Mouse (Mus musculus) thymus, postnatal 25 days (tissue): Measurements from ENCODE around the gene Schip1.

Source experiments
- DNase-seq: peaks from one replicate; pipeline ENCODE4 v3.0.0; 2022

The Schip1 gene

GRCm38 (mm10) chr3:68130386-68130785 lies 65.8 kb downstream of the Schip1 start:
- no peak for DNase-seq

- no peak for DNase-seq
Observed at GRCm38 (mm10) chr3:68138833-68139627, 74.4 kb downstream of the Schip1 start.

GRCm38 (mm10) chr3:68150688-68151087 lies 86.1 kb downstream of the Schip1 start:
- no peak for DNase-seq

DNA sequence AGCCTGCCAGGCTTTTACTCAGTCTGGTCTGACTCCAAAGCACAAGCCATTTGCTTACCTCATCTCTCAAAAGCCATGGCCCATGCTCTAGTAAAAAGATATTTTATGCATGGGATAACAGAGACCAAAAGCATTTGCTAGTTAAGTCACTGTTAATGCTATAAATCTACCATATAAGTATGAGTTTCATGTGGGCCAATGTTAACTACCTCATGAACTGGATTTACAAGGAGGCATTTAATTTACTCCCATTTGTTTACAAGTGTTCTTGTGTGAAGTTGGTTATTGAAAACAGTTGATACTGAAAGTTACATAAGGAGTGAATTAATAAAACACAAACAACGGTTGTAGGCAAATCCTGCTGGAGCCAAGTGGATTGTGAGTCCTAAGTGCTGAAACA lies 95.6 kb downstream of the Schip1 start:
- DNase-seq: no peak

DNA sequence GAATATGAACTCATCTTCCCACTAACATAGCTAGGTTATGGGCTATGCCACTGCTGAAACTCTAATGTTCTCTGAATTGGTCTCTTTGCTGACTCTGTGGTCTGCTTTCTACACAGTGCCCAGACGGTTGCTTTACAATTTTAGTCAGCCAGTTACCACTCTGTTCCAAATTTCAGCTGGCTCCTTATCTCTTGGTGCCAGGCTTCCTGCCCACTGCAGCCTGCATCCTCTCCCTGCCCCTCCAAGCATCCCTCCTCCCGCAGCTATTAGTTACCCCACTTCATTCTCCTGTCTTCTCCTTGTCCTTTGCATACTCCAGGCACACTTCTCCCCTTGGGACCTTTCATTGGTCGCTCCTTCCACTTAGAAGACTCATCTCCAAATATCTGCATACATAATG lies 96.2 kb downstream of the Schip1 start:
- DNase-seq: no peak

- no peak for DNase-seq
Observed at GRCm38 (mm10) chr3:68178248-68178647, 113.6 kb downstream of the Schip1 start.

DNA sequence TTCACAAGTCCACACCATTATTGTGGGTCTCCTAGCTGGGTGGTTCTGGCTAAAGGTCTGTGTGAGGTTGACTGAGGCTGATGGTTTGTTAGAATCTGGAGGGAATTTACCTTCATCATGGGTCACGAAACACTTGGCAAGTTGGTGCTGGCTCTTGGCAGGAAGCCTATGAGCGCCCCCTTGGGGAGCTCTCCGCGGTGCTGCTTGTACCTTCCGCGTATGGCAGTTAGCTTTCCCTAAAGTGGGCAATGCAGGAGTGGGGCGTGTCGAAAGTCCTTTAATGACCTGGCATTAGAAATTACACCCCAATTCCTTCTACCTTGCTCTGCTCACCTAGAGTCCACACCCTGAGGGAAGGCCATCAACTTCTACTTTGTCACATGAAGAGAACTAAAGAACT lies 122.9 kb downstream of the Schip1 start:
- no peak for DNase-seq

- no peak for DNase-seq
Observed at GRCm38 (mm10) chr3:68189100-68189499, 124.5 kb downstream of the Schip1 start.

DNA sequence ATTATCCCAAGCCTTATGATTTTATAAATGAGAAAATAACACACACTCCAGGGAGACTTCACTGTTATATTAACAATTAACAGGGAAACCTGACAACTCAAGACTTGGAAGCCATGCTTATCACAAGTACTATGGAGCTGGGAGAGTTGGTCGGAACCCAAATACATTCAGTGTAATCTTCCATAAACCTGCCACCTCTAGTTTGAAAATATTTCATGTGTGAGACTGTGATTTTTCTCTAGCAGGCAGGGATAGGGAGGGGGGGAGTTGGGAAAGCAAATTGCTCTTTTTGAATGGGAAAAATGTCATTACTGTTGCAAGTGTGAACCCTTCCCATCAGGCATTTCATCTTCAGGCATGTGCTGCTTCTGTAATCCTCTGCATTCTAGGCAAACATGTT lies 132.3 kb downstream of the Schip1 start:
- no peak for DNase-seq

DNA sequence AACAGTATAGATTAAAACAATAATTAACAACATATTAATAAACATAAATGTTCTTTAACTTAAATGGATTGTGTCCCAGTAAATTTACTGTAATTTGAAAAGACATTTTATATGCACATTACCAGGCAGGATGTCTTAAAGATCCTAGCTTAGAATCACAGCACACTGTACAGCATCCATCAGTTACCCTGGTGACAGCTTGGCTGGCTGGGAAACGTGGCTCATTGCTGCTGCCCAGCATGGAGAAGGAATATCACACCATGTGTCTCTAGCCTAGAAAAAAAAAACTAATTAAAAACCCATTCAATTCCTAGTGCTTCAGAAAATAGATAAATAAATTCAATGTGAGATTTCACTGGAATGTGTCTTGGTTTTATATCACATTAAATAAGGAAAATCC lies 136.6 kb downstream of the Schip1 start:
- no peak for DNase-seq

DNA sequence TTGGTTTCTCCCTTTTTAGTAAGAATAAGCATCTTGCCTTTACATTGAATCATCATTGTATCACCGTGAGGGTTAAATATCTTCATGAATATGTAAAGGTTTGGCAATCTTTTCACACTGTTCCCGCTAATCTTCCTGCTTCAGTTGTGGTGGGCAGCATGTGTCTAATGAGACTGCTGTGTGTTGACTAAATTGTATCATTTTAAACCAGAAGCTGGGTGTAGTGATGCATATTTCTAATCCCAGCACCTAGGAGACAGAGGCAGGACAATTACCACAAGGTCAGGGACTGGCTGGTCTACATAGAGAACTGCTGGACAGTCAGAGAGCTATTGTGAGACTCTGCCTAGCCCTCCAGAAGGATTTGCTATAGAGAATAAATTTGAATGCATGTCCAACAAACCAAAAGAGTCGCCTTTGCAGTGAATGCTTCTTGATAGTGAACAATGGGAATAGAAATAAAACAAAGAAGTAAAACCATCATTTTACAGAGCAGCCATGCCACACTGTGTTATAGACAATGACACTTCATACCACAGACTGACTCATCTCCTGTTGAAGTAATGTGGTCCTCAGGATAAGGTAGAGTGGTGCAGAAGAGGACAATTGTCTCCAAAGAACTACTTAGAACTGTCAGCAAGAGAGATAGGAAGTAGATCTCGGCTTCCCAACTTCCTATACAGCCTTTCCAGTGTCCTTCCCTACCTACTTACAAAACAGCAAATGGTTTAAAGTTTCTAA lies 137.7 kb downstream of the Schip1 start:
- no peak for DNase-seq

GRCm38 (mm10) chr3:68203934-68204467 lies 139.4 kb downstream of the Schip1 start:
- DNase-seq: no peak

- no peak for DNase-seq
Observed at GRCm38 (mm10) chr3:68210422-68210821, 145.8 kb downstream of the Schip1 start.

DNA sequence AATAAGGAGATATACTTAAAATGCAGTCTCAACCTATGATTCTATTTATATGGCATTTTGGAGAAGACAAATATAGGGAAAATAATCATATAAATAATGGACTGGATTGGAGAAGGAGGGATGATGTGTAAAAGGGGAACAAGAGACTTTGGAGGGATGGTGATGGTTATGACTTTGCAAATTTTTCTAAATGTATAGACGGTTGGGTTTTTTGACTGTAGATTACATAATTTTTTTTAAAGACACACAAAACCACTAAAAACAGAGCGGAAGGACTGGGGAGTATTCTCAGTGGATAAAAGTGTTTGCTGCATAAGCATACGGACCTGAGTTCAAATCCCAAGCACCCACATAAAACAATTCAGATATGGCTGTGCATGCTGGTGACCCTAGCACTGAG lies 156.8 kb downstream of the Schip1 start:
- DNase-seq: no peak

DNA sequence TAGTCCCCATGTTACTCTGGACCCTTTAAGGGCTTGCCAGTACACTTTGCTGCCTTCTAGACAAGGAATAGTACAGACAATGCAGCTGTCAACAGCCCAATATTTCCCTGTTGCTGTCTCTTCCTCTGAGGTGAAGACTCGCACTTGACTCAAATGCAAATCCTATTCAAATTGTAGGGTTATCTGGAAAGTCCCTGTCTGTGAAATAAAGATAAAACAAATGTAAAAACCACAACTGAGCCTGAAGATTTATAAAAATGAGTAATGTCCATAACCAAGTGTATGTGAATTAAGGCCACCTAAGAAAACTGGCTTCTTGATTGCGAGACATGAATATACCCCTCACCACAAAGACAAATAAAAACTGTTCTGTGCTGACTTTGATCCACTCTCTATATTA lies 175.3 kb downstream of the Schip1 start:
- DNase-seq: no peak

DNA sequence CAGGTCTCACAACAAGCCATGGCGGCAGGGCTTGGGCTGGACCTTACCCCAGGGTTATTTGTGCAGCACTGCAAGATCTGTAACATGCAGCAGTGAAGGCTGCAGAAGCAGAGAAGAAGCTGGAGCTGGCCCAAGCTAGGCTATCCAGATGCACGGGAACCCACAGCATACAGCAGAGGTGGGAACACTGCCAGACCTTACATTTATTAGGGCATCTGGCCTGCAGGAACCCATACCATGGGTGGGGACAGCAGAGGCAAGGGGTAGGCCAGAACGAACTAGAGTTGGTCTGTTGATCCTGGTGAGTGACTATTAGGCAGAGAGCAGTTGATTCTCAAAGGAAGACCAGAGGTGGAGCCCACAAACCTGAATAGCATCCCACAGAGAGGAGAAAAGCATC lies 178.6 kb downstream of the Schip1 start:
- DNase-seq: no peak

DNA sequence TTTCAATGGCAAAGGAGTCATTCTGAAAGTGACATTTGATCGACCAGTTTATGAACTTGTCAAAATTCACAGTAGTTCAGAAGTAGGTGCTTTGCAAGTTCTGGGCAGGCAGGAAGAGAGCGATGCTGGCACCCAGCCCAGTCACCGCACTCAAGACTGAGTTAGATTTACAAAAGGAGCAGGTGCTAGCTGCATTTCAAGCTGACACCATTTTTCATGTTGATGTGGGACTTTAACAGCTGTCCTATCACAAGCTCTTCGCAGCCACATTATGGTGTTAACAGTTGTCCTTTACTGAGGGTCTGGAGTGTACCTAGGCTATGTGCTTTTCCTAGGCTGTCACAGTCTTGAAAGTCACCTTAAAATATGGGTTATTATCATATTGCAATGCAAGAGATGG lies 181.6 kb downstream of the Schip1 start:
- DNase-seq: no peak

DNA sequence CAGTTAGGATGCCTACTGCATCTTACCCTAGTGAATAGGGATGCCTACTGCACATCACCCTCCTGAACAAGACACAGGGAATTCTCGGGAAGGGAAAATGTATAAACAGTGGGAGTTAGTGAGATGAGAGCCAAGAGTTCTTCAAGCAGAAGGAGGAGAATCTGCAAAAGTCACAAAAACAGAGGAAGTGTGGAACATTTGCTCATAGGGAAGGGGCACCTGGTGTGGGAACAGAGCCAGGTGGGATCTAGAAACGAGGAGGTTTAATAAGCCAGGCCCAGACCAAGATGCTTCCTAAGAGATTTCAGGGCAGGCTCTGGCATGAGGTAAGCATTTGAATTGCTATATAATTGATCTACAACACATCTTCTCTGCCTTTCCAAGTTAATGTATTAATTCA lies 186.0 kb downstream of the Schip1 start:
- DNase-seq: no peak

DNA sequence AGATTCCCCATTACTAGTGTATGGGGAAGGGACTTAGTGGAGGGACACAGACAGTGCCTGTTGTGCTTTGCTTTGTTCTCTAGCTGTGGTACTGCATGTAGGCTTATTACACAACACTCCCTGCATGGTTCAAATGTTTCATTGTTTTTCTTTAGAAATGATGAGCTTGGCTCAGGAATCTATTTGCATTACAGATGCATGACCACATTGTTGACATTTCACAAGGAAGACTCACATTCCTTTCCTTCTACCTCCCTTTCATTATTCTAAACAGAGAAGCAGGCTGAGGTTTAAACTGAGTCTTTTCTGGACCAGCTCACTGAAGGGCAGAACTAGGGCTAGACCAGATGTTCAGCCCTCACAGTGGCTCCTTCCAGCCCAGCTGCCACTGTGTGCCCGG lies 187.7 kb downstream of the Schip1 start:
- no peak for DNase-seq

- DNase-seq: no peak
Observed at GRCm38 (mm10) chr3:68262304-68262703, 197.7 kb downstream of the Schip1 start.

GRCm38 (mm10) chr3:68267905-68268304 lies 203.3 kb downstream of the Schip1 start:
- no peak for DNase-seq

DNA sequence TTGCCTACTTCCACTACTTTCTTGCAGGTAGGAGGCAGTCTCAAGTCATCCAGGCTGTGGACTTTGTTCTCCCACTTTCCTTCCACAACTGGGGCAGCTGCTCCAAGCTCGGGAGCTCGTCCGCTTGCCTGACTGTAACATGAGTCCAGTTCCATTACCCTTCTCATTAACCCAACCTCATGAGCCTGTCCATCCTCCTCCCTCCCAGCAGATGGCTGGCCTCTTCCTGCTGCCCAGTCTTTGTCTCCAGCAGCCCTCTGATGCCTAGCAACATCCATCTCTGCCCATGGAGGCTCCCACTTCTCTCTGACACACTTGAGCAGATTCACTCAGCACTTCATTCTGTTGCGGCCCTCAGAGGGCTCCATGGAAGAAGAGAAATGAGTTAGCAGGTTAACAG lies 204.6 kb downstream of the Schip1 start:
- no peak for DNase-seq

DNA sequence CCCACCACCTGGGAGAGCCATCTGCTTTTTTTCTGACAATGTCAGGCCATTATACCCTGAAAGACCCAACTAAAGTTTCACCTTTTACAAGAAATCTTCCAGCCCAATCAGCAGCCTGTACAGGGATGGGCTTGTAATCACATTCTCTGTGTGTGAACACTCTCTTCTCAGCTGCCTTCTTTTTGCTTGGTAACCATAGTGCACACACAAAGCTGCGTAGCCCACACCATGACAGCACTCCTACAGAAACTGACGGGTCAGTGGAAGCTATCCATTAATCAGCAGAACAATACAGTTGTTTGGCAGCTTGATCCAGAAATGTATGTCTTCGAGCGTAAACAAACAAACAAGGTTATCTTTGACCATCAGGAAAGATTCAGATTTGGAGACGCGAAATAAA lies 205.6 kb downstream of the Schip1 start:
- no peak for DNase-seq

DNA sequence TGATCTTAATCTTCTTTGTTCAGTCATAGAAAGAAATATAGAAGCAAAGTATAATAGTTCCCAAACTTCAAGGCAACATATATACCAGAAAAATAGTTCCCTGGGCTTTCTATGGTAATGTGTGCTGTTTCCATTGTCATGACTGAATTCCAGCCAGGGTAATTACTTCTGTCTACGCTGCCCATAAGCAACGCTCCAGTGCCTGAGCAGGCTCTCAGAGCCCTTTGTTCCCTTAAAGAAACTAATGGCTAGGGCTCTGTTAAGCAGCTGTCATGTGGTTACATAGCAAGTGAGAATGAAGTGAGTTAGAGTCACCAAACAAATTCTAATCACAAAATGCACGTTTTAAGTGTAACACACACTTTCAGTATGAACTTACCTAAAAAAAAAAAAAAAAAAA lies 206.9 kb downstream of the Schip1 start:
- no peak for DNase-seq
